Mouse (Mus musculus) megakaryocyte, embryonic 14.5 days (primary cell): ENCODE measurements around the gene Ccdc88c. TPM values are rescaled to one million over a fixed set of nuclear protein-coding genes. Genes with fewer than 3 reads are reported as not detected.
A peak's percentile ranks its signal among the peaks of the same experiment; 100 is the strongest.

Source experiments
- H3K27me3 ChIP-seq: replicated peaks from 2 replicates; pipeline ENCODE3; 2012; ENCODE audit warnings: inconsistent platforms
- H3K36me3 ChIP-seq: replicated peaks from 2 replicates; pipeline ENCODE3; 2012; ENCODE audit warnings: low read length, inconsistent platforms, mixed read lengths
- H3K4me1 ChIP-seq: 2 replicates; pipeline ENCODE4 v1.6.1; 2012; ENCODE audit warnings: inconsistent platforms
- H3K4me3 ChIP-seq: replicated peaks from 2 replicates; pipeline ENCODE3; 2012; ENCODE audit warnings: moderate library complexity, mild to moderate bottlenecking, inconsistent platforms
- H3K9me3 ChIP-seq: 2 replicates; pipeline ENCODE4 v1.6.1; 2012; ENCODE audit warnings: inconsistent platforms
- FLI1 ChIP-seq: IDR thresholded peaks from 2 replicates; pipeline ENCODE4 v1.6.1; 2012; ENCODE audit warnings: low read length, inconsistent platforms, mixed read lengths
- GATA1 ChIP-seq: IDR thresholded peaks from 3 replicates; pipeline ENCODE4 v1.6.1; 2012; ENCODE audit warnings: mixed read lengths, low read length, inconsistent platforms, borderline replicate concordance
- polyA plus RNA-seq: library from polyadenylated mRNA; stranded (reverse); fragments of >175 nt; gene quantifications from 2 replicates; pipeline ENCODE4 v1.2.3, GENCODE M21; 2012; ENCODE audit warnings: low replicate concordance; ENCODE audit not compliant: insufficient read depth

Ccdc88c gene
- polyA plus RNA-seq, 1 experiment, result 10.3 TPM

DNA sequence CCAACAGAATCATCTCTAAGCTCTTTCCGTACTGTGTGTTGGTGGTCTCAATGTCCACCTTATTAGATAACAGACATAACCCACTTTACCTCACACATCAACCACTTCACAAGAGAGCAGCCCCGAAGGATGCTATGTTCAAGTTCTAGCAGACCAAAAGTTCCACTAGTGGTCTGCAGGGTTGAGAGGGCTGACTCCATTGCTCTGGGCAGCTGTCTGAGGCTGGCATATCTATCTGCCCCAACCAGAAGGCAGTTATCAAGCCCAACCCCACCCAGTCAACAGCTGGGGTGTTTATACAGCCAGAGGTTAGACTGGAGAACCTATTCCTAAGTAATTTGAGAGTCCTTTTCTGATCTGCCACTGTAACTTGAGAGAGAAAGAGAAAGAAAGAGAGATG, 72.8 kb downstream of the Ccdc88c start:
- H3K9me3 ChIP-seq, result no peaks in the 10 kb centered on the region
- peaks cover 2% of the 10 kb centered on the region for H3K27me3 ChIP-seq
- peaks cover 14% of the 10 kb centered on the region for H3K36me3 ChIP-seq
- H3K4me1 ChIP-seq, result peaks cover 75% of the 10 kb centered on the region
- H3K4me3 ChIP-seq, result no peak overlapping the region
- TF ChIP-seq GATA1 (no peak), FLI1 (no peak)

DNA sequence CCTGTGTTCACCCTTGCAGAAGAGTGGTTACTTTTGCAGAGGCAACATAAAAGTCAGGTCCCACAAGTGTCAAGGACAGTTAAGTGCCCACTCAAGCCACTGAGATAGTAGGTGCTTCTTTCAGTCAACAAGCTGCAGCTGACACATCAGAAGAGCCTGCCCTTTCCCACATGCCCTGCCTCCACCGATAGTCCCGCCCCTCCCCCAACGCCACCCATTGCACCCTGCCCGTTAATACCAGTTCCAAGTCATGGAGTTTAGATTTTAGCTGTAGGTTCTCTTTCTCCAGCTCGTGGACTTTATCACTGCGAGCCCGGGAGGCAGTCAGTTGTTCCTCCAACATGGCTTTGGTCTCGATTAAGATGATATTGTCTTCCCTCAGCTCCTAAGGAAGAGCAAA, 74.9 kb downstream of the Ccdc88c start:
- TF ChIP-seq FLI1, result no peak
- no peak for TF ChIP-seq GATA1

DNA sequence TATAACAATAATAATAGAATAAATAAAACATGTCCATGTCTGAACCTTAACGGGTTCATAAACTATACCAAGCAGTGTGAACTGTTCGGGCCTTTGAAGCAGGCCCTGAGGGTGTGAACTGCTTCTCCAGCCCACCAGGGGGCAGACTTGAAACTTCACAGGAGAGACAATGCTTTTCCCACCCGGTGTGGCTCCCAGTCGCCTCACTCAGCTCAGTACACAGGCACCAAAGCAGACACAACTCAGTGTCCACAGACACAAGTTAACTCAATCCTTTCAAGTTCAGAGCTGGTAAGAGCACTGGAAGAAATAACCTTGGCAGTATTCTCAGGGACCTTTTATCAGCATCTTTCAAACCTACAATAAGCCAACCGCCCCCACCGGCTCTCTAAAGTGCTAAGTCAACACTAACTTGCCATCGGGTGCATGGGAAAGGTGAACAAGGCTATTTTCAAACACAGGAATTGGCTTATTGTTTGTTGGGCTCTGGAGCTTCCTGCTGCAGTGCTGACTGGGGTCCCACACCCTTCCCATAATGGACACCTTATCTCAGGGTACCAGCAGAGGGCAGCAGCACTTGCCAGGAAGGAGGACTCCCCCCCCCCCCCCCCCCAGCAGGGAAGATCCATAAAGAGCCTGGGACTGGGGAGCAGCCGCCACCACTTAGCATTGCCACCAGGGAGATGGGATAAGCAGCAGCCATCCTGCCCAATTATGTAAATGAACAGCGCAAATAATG, 76.5 kb downstream of the Ccdc88c start:
- peaks cover 47% of the 10 kb centered on the region for H3K4me1 ChIP-seq
- H3K9me3 ChIP-seq, result no peaks in the 10 kb centered on the region
- H3K4me3 ChIP-seq, result peak overlapping the region; percentile 68
- peaks cover 34% of the 10 kb centered on the region for H3K36me3 ChIP-seq
- TF ChIP-seq FLI1 (no peak), GATA1 (no peak)
- H3K27me3 ChIP-seq, result peaks cover 2% of the 10 kb centered on the region

More for the DNA sequence above, 74.9 kb downstream of the Ccdc88c start:
- no peaks in the 10 kb centered on the region for H3K9me3 ChIP-seq
- peaks cover 63% of the 10 kb centered on the region for H3K4me1 ChIP-seq
- peaks cover 2% of the 10 kb centered on the region for H3K27me3 ChIP-seq
- no peak overlapping the region for H3K4me3 ChIP-seq
- H3K36me3 ChIP-seq, result peaks cover 19% of the 10 kb centered on the region

DNA sequence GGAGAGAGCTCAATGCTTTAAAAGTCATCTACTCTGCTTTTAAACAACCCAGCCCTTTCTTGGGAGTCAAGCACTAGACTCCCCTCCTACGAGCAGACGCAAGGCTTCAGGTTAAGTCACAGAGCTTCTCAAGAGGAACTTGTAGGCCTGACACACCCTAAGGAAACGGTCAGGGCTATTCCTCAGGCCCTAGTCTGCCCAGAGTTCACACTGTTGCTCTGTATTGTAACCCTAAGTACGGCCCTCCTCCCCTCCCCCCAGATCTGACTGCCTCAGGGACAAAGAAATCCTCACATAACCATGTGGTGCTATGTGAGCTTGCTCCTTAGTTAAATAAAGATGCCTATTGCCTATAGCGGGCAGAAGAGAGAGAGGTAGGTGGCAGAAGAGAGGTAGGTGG, 79.7 kb downstream of the Ccdc88c start:
- Histone ChIP-seq H3K4me1 (peaks cover 18% of the 10 kb centered on the region), H3K27me3 (no peaks in the 10 kb centered on the region), H3K36me3 (peaks cover 63% of the 10 kb centered on the region), H3K9me3 (no peaks in the 10 kb centered on the region), H3K4me3 (no peak overlapping the region)
- TF ChIP-seq GATA1, result no peak
- TF ChIP-seq FLI1, result no peak

DNA sequence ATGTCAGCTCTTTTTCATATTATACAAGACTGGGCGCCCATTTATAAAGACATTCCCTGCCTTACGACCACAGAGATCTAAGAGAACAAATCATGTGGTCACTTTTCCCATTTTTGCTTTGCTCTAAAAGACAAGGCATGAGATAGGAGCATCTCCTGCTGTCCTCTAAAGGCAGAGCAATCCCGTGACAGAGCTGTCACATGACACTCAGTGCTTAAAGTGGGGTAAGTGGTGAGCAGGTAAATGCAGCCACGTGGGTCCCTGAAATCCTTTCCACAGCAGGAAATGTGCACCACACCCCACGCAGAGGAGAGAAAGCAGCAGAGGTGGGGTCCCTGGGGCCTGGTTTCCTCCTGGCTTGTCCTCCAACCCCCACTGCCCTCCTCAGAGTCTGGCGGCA, 80.8 kb downstream of the Ccdc88c start:
- no peak for TF ChIP-seq GATA1
- TF ChIP-seq FLI1, result no peak
- Histone ChIP-seq H3K4me1 (peaks cover 10% of the 10 kb centered on the region), H3K36me3 (peaks cover 69% of the 10 kb centered on the region), H3K9me3 (no peaks in the 10 kb centered on the region), H3K27me3 (no peaks in the 10 kb centered on the region), H3K4me3 (no peak overlapping the region)

DNA sequence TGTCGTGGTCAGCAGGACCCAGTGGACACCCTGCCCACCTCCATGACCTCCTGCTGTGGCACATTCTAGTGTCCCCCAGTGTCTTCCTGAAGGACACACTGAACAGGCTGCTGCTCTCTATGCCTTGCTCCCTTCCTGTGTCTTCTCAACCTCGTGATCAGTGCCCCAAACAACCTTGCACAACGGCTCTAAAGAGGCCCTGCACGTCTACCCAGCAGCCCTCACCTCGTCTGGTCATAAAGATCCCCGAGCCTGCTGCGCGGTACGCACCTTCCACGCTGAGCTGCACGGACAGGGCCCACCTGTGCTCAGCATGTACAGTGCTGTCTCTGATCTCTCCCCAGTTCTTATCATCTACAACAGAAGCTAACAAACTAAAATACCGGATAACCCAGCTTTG, 82.9 kb downstream of the Ccdc88c start:
- Histone ChIP-seq H3K36me3 (peaks cover 76% of the 10 kb centered on the region), H3K4me1 (no peaks in the 10 kb centered on the region), H3K27me3 (no peaks in the 10 kb centered on the region), H3K4me3 (no peak overlapping the region), H3K9me3 (no peaks in the 10 kb centered on the region)
- TF ChIP-seq FLI1 (no peak), GATA1 (no peak)

DNA sequence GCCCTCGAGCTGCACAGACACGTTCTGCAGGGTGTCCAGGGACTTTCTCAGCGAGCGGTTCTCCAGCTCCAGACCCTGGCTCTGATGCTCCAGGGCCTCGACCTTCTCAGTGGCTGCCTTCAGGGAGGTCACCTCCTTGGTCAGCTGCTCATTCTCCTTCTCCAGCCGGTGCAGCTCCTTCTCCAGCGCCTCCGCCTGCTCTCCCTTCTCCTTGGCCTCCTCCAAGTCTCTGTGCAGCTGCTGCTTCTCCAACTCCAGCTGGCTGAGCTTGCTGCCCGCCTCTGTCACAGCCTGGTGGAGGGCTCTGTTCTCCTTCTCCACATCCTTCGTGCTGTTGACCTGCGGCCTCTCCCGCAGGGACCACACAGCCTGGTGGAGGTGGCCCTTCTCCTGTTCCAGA, 83.4 kb downstream of the Ccdc88c start:
- Histone ChIP-seq H3K36me3 (peaks cover 81% of the 10 kb centered on the region), H3K9me3 (no peaks in the 10 kb centered on the region), H3K4me1 (no peaks in the 10 kb centered on the region), H3K27me3 (no peaks in the 10 kb centered on the region), H3K4me3 (no peak overlapping the region)
- no peak for TF ChIP-seq FLI1
- TF ChIP-seq GATA1, result no peak

DNA sequence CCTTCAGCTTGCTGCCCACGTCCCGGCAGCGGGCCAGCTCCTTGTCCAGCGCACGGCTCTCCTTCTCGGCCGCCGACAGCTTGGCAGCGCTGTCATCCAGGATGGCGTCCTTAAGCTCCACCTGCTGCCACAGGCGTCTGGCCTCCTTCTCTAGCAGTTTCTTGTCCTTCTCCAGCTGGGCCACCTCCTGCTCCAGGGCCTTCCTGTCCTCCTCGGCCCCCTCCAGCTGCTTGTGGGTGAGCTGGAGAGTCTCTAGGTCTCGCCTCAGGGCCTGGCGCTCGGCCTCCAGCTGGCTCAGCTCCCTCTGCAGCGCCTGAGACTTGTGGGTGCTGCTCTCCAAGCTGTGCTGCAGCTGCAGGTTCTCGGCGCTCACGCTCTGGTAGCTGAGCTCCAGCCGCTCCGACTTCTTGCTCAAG, 83.9 kb downstream of the Ccdc88c start:
- Histone ChIP-seq H3K9me3 (no peaks in the 10 kb centered on the region), H3K36me3 (peaks cover 86% of the 10 kb centered on the region), H3K4me1 (no peaks in the 10 kb centered on the region), H3K27me3 (no peaks in the 10 kb centered on the region), H3K4me3 (no peak overlapping the region)
- no peak for TF ChIP-seq GATA1
- no peak for TF ChIP-seq FLI1

DNA sequence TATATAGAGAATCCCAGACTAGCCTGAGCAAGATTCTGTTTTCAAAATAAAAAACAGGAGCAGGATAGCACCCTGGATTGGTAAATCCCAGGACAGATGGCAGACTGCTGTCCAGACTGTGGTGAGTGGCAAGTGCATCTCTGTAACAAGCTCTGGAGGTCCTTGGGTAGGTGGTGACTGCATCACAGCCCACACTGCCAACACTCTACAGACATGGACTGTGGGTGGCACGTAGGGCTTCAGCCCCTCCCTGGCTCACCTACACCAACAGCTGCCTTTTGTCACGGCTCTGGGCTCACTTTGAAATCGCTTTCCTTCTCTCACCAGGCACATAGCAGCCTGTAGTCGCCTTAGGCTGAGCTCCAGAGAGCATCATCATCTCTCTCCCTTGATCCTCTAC, 85.7 kb downstream of the Ccdc88c start:
- no peaks in the 10 kb centered on the region for H3K27me3 ChIP-seq
- H3K9me3 ChIP-seq, result no peaks in the 10 kb centered on the region
- no peak overlapping the region for H3K4me3 ChIP-seq
- no peaks in the 10 kb centered on the region for H3K4me1 ChIP-seq
- H3K36me3 ChIP-seq, result peaks cover 88% of the 10 kb centered on the region
- TF ChIP-seq FLI1, result no peak
- no peak for TF ChIP-seq GATA1

DNA sequence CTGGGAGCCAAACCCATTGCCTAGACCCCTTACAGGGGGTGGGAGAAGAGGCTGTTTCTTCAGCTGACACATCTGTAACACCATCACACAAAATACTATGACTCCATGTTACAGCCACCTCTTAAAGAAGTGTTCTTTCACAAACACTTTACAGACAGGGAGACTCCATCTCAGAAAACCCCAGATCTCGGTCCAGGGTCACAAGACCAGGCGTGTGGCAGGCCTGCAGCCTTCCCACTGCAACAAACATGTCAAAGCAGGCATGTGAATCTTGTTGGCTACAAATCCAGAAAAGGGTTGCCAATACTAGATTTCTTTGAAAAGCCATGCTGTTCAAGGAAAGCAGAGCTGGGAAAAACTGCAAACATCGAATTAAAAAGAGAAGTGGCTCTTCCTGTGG, 87.5 kb downstream of the Ccdc88c start:
- Histone ChIP-seq H3K4me3 (no peak overlapping the region), H3K27me3 (no peaks in the 10 kb centered on the region), H3K4me1 (no peaks in the 10 kb centered on the region), H3K36me3 (peaks cover 83% of the 10 kb centered on the region), H3K9me3 (no peaks in the 10 kb centered on the region)
- TF ChIP-seq GATA1 (no peak), FLI1 (no peak)
